Mouse (Mus musculus): ENCODE measurements at regions not wholly inside any gene's neighbourhood (a gene's known extent, or its start where the extent isn't known, plus 50 kb on each side); places are given as distances from the start of the nearest gene placed in this dataset.

GRCm38 (mm10) chr14:76913850-76914249, 122.7 kb upstream of the Ccdc122 start:
- no peak for DNase-seq

GRCm38 (mm10) chr14:76912301-76913001, 124.1 kb upstream of the Ccdc122 start:
- DNase-seq = no peak

GRCm38 (mm10) chr14:76911271-76911670, 125.3 kb upstream of the Ccdc122 start:
- DNase-seq = no peak

- DNase-seq = no peak
Measured at GRCm38 (mm10) chr14:76910186-76910585, 126.4 kb upstream of the Ccdc122 start.

- DNase-seq = peak; percentile 53
Measured at GRCm38 (mm10) chr14:76907941-76908340, 128.6 kb upstream of the Ccdc122 start.

GRCm38 (mm10) chr14:76902962-76903757, 133.4 kb upstream of the Ccdc122 start:
- no peak for DNase-seq

- DNase-seq = no peak
Measured at GRCm38 (mm10) chr14:76901490-76901889, 135.1 kb upstream of the Ccdc122 start.

- DNase-seq = peak; percentile 41
Measured at GRCm38 (mm10) chr14:76899331-76899730, 137.2 kb upstream of the Ccdc122 start.

GRCm38 (mm10) chr14:76887708-76888107, 148.9 kb upstream of the Ccdc122 start:
- DNase-seq = no peak

- no peak for DNase-seq
Measured at GRCm38 (mm10) chr14:76887201-76887600, 149.4 kb upstream of the Ccdc122 start.

- no peak for DNase-seq
Measured at GRCm38 (mm10) chr14:76883231-76883651, 153.3 kb upstream of the Ccdc122 start.

- peak; percentile 67 for DNase-seq
Measured at GRCm38 (mm10) chr14:76882711-76883171, 153.8 kb upstream of the Ccdc122 start.

GRCm38 (mm10) chr14:76880851-76881250, 155.7 kb upstream of the Ccdc122 start:
- no peak for DNase-seq

- no peak for DNase-seq
Measured at GRCm38 (mm10) chr14:76877306-76877705, 159.3 kb upstream of the Ccdc122 start.

- DNase-seq = peak; percentile 89
Measured at GRCm38 (mm10) chr14:76876015-76876414, 160.6 kb upstream of the Ccdc122 start.

- DNase-seq = peak; percentile 19
Measured at GRCm38 (mm10) chr14:76875266-76875900, 161.2 kb upstream of the Ccdc122 start.

- peak; percentile 78 for DNase-seq
Measured at GRCm38 (mm10) chr14:76874542-76875265, 161.9 kb upstream of the Ccdc122 start.

GRCm38 (mm10) chr14:76873684-76874083, 162.9 kb upstream of the Ccdc122 start:
- peak; percentile 26 for DNase-seq

- no peak for DNase-seq
Measured at GRCm38 (mm10) chr14:76872976-76873375, 163.6 kb upstream of the Ccdc122 start.

GRCm38 (mm10) chr14:76872510-76872909, 164.1 kb upstream of the Ccdc122 start:
- DNase-seq = no peak

GRCm38 (mm10) chr14:76868831-76869230, 167.7 kb upstream of the Ccdc122 start:
- no peak for DNase-seq

- no peak for DNase-seq
Measured at GRCm38 (mm10) chr14:76868131-76868530, 168.4 kb upstream of the Ccdc122 start.

GRCm38 (mm10) chr14:76864664-76865063, 171.9 kb upstream of the Ccdc122 start:
- DNase-seq = no peak

All from lung, postnatal 36 days (tissue).